Mouse (Mus musculus): Measurements from ENCODE around the gene Gng8. TPM values are rescaled to one million over a fixed set of nuclear protein-coding genes. Genes with fewer than 3 reads are reported as not detected.
A peak's percentile ranks its signal among the peaks of the same experiment; 100 is the strongest.

Gng8 gene
- total and polyA plus RNA-seq, 3 experiments: 0.39 to 2.2 TPM; not detected in 1

- Histone ChIP-seq H3K9ac (ENCODE audit: control insufficient read depth, low read depth, low read length, poor library complexity, severe bottlenecking) (no peak overlapping the region), H3K27ac (ENCODE audit: control insufficient read depth, low read depth, low read length) (no peak overlapping the region), H3K4me1 (ENCODE audit: control insufficient read depth in 1 of 2, insufficient read depth in 2 of 2, low read length in 2 of 2) (no peaks in the 10 kb centered on the region), H3K4me3 (ENCODE audit: control insufficient read depth in 1 of 2, insufficient read depth in 1 of 2, low read depth in 2 of 2, low read length in 2 of 2) (no peak overlapping the region), H3K79me2 (ENCODE audit: control insufficient read depth, insufficient read depth, low read length, poor library complexity) (no peaks in the 10 kb centered on the region), H3K27me3 (ENCODE audit: control insufficient read depth in 1 of 2, insufficient read depth in 2 of 2, low read length in 2 of 2) (no peaks in the 10 kb centered on the region), H3K9me3 (replicated peaks; ENCODE audit: insufficient read depth, low read length) (no peaks in the 10 kb centered on the region), H3K36me3 (ENCODE audit: control insufficient read depth in 1 of 2, insufficient read depth in 2 of 2, low read length in 2 of 2) (no peaks in the 10 kb centered on the region; a peak in 1 of 4 replicates)
- TF ChIP-seq SIN3A (IDR thresholded peaks at IDR 0.05; ENCODE audit: low read length) (no peak), ELF1 (IDR thresholded peaks at IDR 0.05; ENCODE audit: low read depth, low read length) (no peak), ZKSCAN1 (IDR thresholded peaks at IDR 0.05; ENCODE audit: low read depth, low read length) (no peak), POLR2A (IDR thresholded peaks at IDR 0.05; ENCODE audit: control insufficient read depth in 1 of 2, insufficient read depth in 1 of 2, low read depth in 1 of 2, low read length in 2 of 2, poor library complexity in 1 of 2) (no peak), JUND (IDR thresholded peaks at IDR 0.05; ENCODE audit: low read depth, low read length) (no peak), MEF2A (IDR thresholded peaks at IDR 0.05; ENCODE audit: extremely low read depth, insufficient replicate concordance, low read depth, low read length, poor library complexity, severe bottlenecking) (no peak), CHD1 (IDR thresholded peaks at IDR 0.05; ENCODE audit: low read depth, low read length) (no peak), KAT2A (conservative IDR thresholded peaks at IDR 0.05; ENCODE audit: low read depth, low read length) (no peak), MAZ (IDR thresholded peaks at IDR 0.05; ENCODE audit: low read depth, low read length) (no peak), CHD2 (IDR thresholded peaks at IDR 0.05; ENCODE audit: low read length) (no peak; the same call in 1 of the 2 replicates), NELFE (IDR thresholded peaks at IDR 0.05; ENCODE audit: low read depth, low read length) (no peak), USF2 (IDR thresholded peaks at IDR 0.05; ENCODE audit: borderline replicate concordance in 1 of 2, insufficient read depth in 1 of 2, low read depth in 1 of 2, low read length in 2 of 2) (no peak), NRF1 (IDR thresholded peaks at IDR 0.05; ENCODE audit: insufficient read depth, low read depth, low read length, poor library complexity, severe bottlenecking) (no peak), EP300 (IDR thresholded peaks at IDR 0.05; ENCODE audit: low read depth in 1 of 2, low read length in 2 of 2) (no peak), MAFK (IDR thresholded peaks at IDR 0.05; ENCODE audit: borderline replicate concordance, low read depth, low read length) (no peak), ZNF384 (IDR thresholded peaks at IDR 0.05; ENCODE audit: low read depth, low read length) (no peak), TAL1 (IDR thresholded peaks at IDR 0.05; ENCODE audit: low read length) (no peak), HCFC1 (IDR thresholded peaks at IDR 0.05; ENCODE audit: low read depth, low read length) (no peak)
- DNase-seq (ENCODE audit: low read depth, low spot score): peak; percentile 26
Measured at GRCm38 (mm10) chr7:16869497-16869896, 22.1 kb upstream of the Gng8 start.

GRCm38 (mm10) chr7:16871600-16871999, 20.0 kb upstream of the Gng8 start:
- Histone ChIP-seq H3K27me3 (ENCODE audit: control insufficient read depth in 1 of 2, insufficient read depth in 2 of 2, low read length in 2 of 2) (no peaks in the 10 kb centered on the region), H3K27ac (ENCODE audit: control insufficient read depth, low read depth, low read length) (no peak overlapping the region), H3K9me3 (replicated peaks; ENCODE audit: insufficient read depth, low read length) (no peaks in the 10 kb centered on the region), H3K79me2 (ENCODE audit: control insufficient read depth, insufficient read depth, low read length, poor library complexity) (no peaks in the 10 kb centered on the region; the same call in 1 of the 2 replicates), H3K36me3 (ENCODE audit: control insufficient read depth in 1 of 2, insufficient read depth in 2 of 2, low read length in 2 of 2) (peaks cover 0 to 4% of the 10 kb centered on the region in 2 experiments; a peak in 2 of 4 replicates), H3K4me3 (ENCODE audit: control insufficient read depth in 1 of 2, insufficient read depth in 1 of 2, low read depth in 2 of 2, low read length in 2 of 2) (no peak overlapping the region), H3K9ac (ENCODE audit: control insufficient read depth, low read depth, low read length, poor library complexity, severe bottlenecking) (no peak overlapping the region), H3K4me1 (ENCODE audit: control insufficient read depth in 1 of 2, insufficient read depth in 2 of 2, low read length in 2 of 2) (no peaks in the 10 kb centered on the region; a peak in 1 of 4 replicates)
- TF ChIP-seq CHD1 (IDR thresholded peaks at IDR 0.05; ENCODE audit: low read depth, low read length) (no peak), POLR2AphosphoS5 (IDR thresholded peaks at IDR 0.05; ENCODE audit: borderline replicate concordance, low read depth, low read length) (no peak), BHLHE40 (IDR thresholded peaks at IDR 0.05; ENCODE audit: borderline replicate concordance, low read depth, low read length) (no peak), ETS1 (IDR thresholded peaks at IDR 0.05; ENCODE audit: low read depth, low read length) (no peak), ZC3H11A (IDR thresholded peaks at IDR 0.05; ENCODE audit: low read depth, low read length) (no peak), MXI1 (IDR thresholded peaks at IDR 0.05; ENCODE audit: low read depth, low read length) (no peak)
- DNase-seq (ENCODE audit: low read depth, low spot score): peak; percentile 51

Measured in MEL (cell line).